Mouse (Mus musculus) megakaryocyte, embryonic 14.5 days (primary cell): ENCODE results near the gene Cd180.

Source experiments
- FLI1 ChIP-seq: IDR thresholded peaks from 2 replicates; pipeline ENCODE4 v1.6.1; 2012; ENCODE audit warnings: low read length, inconsistent platforms, mixed read lengths
- GATA1 ChIP-seq: IDR thresholded peaks from 3 replicates; pipeline ENCODE4 v1.6.1; 2012; ENCODE audit warnings: mixed read lengths, low read length, inconsistent platforms, borderline replicate concordance

GRCm38 (mm10) chr13:102695121-102695905, 2.0 kb downstream of the Cd180 start:
- TF ChIP-seq GATA1, result no peak
- no peak for TF ChIP-seq FLI1
